Mouse (Mus musculus): Measurements from ENCODE around the gene Srsf3. TPM values are rescaled to one million over a fixed set of nuclear protein-coding genes. Genes with fewer than 3 reads are reported as not detected.

Gene Srsf3
- polyA plus RNA-seq, 1 experiment from 2014 or later, result 518 TPM

DNA sequence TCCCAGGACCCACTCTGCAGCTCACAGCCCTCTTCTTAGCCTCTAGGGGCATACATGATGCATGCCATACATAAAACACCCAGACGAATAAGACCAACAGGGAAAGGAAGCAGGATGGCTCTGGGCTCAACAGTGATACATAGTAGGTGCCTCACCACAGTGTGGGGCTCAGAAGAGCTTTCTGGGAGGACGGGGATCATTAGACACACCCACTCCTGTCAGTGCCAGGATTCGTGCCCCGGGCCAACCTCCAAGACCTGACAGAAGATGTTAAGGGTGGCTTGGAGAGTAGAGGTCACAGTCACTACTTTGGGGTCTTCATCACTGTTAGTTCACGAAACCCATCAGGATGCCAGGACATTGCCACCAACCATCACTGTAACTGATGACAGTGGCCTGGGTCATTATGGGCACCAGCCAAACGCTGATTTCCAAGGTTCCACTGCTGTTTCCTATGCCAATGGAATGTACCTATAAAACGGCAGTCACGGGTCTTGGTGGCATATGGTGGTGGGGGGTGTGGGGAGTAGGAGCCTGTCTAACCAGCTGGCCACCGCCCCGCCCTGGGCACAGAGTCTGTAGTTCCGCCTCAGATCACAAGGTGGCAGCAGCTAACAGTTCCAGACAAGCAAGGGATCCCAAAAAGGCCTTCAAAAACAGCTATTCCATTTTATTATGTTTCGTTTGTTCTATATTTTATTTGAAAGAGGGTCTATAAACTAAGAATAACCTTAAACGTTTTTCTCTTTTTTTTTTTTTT, 16.5 kb downstream of the Srsf3 start:
- no peak overlapping the region for H3K4me2 ChIP-seq
- no peaks in the 10 kb centered on the region for H3K9me3 ChIP-seq
- H3K4me3 ChIP-seq (replicated peaks), result no peak overlapping the region
- 0 out of 2 replicates have a peak overlapping the region, but pooled peaks have one; percentile 19 for H3K27ac ChIP-seq
- H3K9ac ChIP-seq, result no peak overlapping the region
- WGBS, result 17% methylated on average over 13 of the region's 13 CpGs
- ATAC-seq (ENCODE audit: insufficient read depth, low FRiP score, low read depth), result no peak
- peaks cover 15% of the 10 kb centered on the region for H3K4me1 ChIP-seq
- peaks cover 22% of the 10 kb centered on the region for H3K36me3 ChIP-seq
- H3K27me3 ChIP-seq (replicated peaks), result no peaks in the 10 kb centered on the region

DNA sequence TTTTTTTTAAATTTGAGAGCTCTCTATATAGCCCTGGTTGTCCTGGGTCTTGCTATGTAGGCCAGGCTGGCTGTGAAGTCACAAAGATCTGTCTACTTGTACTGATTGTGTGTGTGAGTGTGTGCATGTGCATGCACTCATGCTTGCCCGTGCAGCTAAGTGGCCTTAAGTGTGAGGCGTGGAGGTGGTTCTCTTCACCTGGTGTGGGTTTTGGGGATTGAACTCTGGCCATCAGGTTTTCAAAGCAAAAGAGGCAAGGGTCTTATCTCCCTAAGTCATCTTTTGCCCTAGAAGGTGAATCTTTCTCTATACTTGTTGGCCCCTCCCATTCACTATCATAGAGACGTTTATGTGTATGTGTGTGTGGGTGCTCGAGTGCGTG, 17.1 kb downstream of the Srsf3 start:
- Histone ChIP-seq H3K9me3 (no peaks in the 10 kb centered on the region), H3K4me2 (no peak overlapping the region), H3K4me1 (peaks cover 20% of the 10 kb centered on the region), H3K4me3 (replicated peaks) (no peak overlapping the region), H3K9ac (no peak overlapping the region), H3K36me3 (peaks cover 17% of the 10 kb centered on the region), H3K27ac (peak overlapping the region; percentile 8; the same call in 1 of the 2 replicates), H3K27me3 (replicated peaks) (no peaks in the 10 kb centered on the region)
- 68% methylated on average over 5 of the region's 5 CpGs for WGBS
- ATAC-seq (ENCODE audit: insufficient read depth, low FRiP score, low read depth), result no peak

DNA sequence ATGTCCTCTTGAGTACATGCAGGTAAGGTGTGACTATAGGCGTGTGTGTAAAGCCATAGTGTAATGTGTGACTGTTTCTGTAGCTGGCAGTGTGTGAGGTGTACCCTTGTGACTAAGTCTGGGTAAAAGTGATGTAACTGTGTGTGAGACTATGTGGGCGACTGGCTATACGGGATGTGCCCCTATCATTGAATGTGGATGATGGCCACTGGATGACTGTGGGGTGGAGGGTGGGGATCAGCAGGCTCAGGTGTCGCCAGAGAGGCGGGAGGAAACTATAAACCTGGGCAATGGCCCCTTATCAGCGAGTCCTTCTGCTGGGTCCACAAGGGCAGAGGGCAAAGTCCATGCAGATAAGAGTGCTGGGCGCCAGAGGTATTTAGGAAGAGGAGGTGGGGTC, 17.5 kb downstream of the Srsf3 start:
- Histone ChIP-seq H3K9me3 (no peaks in the 10 kb centered on the region), H3K4me2 (peak overlapping the region; percentile 38; the same call in 1 of the 2 replicates), H3K4me1 (peaks cover 20% of the 10 kb centered on the region), H3K36me3 (peaks cover 14% of the 10 kb centered on the region; the same call in 1 of the 2 replicates), H3K4me3 (replicated peaks) (no peak overlapping the region), H3K9ac (no peak overlapping the region), H3K27me3 (replicated peaks) (no peaks in the 10 kb centered on the region), H3K27ac (peak overlapping the region; percentile 8; the same call in 1 of the 2 replicates)
- peak; percentile 47 for ATAC-seq (ENCODE audit: insufficient read depth, low FRiP score, low read depth)
- 53% methylated on average over 7 of the region's 7 CpGs for WGBS

DNA sequence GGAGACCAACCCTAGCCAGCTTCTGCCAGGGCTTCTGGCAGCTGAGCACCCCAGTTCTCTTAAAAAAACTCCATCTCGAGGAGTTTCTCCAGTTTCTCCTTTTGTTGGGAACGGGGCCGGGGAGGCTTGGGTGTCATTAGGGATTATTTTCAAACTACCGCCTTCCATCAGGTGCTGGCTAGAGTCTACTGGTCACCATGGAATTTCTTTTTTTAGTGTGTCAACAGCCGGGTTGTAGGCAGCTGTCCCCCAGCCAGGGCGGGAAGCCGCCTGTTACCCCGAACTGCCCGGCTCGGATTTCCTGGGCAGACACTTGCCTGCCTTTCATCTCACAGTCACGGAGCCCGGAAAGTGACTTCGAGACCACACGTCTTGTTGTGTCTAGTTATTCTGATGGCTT, 18.4 kb downstream of the Srsf3 start:
- Histone ChIP-seq H3K4me2 (peak overlapping the region; percentile 38; the same call in 1 of the 2 replicates), H3K27ac (peak overlapping the region; percentile 58), H3K9me3 (no peaks in the 10 kb centered on the region), H3K9ac (no peak overlapping the region), H3K36me3 (peaks cover 11% of the 10 kb centered on the region; the same call in 1 of the 2 replicates), H3K27me3 (replicated peaks) (no peaks in the 10 kb centered on the region), H3K4me3 (replicated peaks) (0 out of 2 replicates have a peak overlapping the region, but pooled peaks have one; percentile 3), H3K4me1 (peaks cover 20% of the 10 kb centered on the region)
- WGBS, result 38% methylated on average over 14 of the region's 14 CpGs
- no peak for ATAC-seq (ENCODE audit: insufficient read depth, low FRiP score, low read depth)

DNA sequence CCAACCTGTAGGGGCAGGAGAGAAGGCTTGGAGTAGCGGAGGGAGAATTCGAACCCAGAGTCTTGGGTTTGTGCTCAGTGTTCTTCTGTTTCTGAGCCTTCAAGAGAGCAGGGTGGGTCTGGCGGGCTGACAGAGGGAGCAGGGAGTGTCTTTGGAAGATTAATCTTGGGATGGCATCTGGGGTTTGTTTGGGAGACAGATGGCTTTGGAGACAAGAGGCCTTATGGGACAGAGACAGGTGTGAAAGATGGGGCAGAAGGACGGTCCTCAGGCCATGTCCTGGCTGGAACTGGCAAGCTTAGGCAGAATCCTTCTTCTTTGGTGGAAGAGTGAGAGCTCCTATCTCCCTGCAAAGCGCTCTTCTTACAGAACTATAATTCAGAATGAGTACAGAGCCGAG, 20.6 kb downstream of the Srsf3 start:
- Histone ChIP-seq H3K4me3 (replicated peaks) (no peak overlapping the region), H3K9me3 (no peaks in the 10 kb centered on the region), H3K4me1 (peaks cover 30% of the 10 kb centered on the region), H3K27me3 (replicated peaks) (no peaks in the 10 kb centered on the region), H3K9ac (no peak overlapping the region), H3K4me2 (no peak overlapping the region), H3K27ac (no peak overlapping the region), H3K36me3 (no peaks in the 10 kb centered on the region)
- no peak for ATAC-seq (ENCODE audit: insufficient read depth, low FRiP score, low read depth)
- WGBS, result 81% methylated on average over 6 of the region's 6 CpGs

DNA sequence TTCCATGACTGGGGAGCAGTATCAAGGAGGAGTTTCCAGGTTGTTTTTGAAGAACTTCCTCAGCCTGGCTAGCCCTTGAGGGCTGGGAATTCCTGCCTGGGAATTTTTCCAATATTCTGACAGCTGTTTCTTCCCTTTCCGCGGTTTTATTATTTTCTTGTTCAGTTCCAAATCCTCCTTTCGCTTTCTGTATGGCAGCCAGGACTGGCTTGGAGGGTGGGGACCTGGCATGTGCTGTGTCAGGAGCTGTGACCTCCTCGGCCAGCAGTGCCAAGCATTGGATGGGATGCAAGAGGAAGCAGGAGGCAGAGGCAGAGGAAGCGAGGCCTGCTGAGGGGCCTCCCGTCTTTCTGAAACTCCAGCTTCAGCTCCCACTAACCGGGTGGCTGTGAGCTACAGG, 21.4 kb downstream of the Srsf3 start:
- Histone ChIP-seq H3K27me3 (replicated peaks) (no peaks in the 10 kb centered on the region), H3K36me3 (no peaks in the 10 kb centered on the region), H3K4me2 (0 out of 2 replicates have a peak overlapping the region, but pooled peaks have one; percentile 16), H3K4me1 (peaks cover 30% of the 10 kb centered on the region), H3K9me3 (no peaks in the 10 kb centered on the region), H3K9ac (no peak overlapping the region), H3K27ac (no peak overlapping the region; the same call in none of the 2 replicates), H3K4me3 (replicated peaks) (no peak overlapping the region)
- no peak; the same call in 1 of the 2 replicates for ATAC-seq (ENCODE audit: insufficient read depth, low FRiP score, low read depth)
- WGBS, result 37% methylated on average over 7 of the region's 7 CpGs

DNA sequence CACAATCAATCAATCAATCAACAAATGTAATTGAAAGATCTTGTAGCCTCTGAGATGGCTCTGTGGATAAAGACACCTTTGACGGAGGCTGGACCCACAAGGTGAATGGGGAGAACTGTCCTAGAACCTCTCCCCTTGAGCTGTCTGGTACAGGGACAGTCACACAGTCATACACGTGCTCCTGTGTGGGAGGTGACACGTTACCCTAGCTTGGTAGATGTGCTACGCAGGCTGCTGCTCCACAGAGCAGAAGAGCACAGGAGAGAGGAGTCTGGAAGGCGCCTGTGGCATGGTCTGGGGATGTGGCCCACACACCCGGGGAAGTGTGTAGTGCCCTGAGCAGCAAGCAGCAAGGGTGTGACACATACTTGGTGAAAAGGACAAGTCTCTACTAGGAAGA, 22.0 kb downstream of the Srsf3 start:
- no peaks in the 10 kb centered on the region for H3K27me3 ChIP-seq (replicated peaks)
- no peak overlapping the region for H3K4me3 ChIP-seq (replicated peaks)
- H3K4me1 ChIP-seq, result peaks cover 27% of the 10 kb centered on the region
- no peaks in the 10 kb centered on the region for H3K36me3 ChIP-seq
- no peak overlapping the region for H3K9ac ChIP-seq
- H3K27ac ChIP-seq, result no peak overlapping the region; the same call in 1 of the 2 replicates
- H3K4me2 ChIP-seq, result no peak overlapping the region
- WGBS, result 72% methylated on average over 6 of the region's 6 CpGs
- no peak for ATAC-seq (ENCODE audit: insufficient read depth, low FRiP score, low read depth)
- no peaks in the 10 kb centered on the region for H3K9me3 ChIP-seq

DNA sequence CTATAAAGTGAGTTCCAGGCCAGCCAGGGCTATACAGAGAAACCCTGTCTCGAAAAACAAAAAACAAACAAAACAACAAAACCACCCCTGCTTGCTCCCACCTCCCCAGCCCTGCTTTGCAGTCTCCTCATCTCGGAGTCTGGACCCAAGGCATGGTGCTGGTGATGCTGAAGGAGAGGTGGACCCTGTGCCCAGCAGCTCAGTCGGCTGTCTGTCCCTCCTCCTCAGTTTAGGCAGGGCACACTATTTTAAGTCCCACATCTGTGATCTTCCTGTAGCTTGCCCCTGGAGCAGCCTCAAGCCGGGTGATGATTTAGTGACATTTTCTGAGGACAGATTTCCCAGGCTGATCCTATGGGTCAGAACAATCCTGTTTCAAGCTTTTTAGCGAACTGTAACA, 23.2 kb downstream of the Srsf3 start:
- Histone ChIP-seq H3K9ac (no peak overlapping the region), H3K4me1 (peaks cover 24% of the 10 kb centered on the region), H3K9me3 (no peaks in the 10 kb centered on the region), H3K27ac (no peak overlapping the region), H3K36me3 (no peaks in the 10 kb centered on the region), H3K27me3 (replicated peaks) (no peaks in the 10 kb centered on the region), H3K4me2 (no peak overlapping the region), H3K4me3 (replicated peaks) (no peak overlapping the region)
- ATAC-seq (ENCODE audit: insufficient read depth, low FRiP score, low read depth), result no peak
- 64% methylated on average over 5 of the region's 5 CpGs for WGBS

DNA sequence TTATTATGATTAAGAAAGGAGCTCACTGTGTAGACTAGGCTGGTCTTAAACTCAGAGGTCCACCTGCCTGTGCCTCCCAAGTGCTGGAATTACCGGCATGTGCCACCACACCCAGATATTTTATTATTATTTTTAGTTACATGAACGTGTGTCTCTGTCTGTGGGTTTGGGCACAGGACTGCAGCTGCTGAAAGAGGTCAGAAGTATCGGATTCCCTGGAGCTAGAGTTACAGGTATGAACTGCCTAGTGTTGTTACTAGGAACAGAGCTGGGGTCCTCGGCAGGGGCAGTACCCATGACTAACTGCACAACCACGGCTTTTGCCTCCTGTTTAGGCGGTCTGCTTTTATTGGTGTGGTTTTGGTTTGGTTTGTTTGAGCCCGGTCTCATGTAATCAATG, 23.8 kb downstream of the Srsf3 start:
- no peaks in the 10 kb centered on the region for H3K36me3 ChIP-seq
- no peak overlapping the region for H3K4me2 ChIP-seq
- no peaks in the 10 kb centered on the region for H3K9me3 ChIP-seq
- 15% methylated on average over 7 of the region's 7 CpGs for WGBS
- H3K27me3 ChIP-seq (replicated peaks), result no peaks in the 10 kb centered on the region
- peaks cover 18% of the 10 kb centered on the region for H3K4me1 ChIP-seq
- no peak overlapping the region for H3K4me3 ChIP-seq (replicated peaks)
- ATAC-seq (ENCODE audit: insufficient read depth, low FRiP score, low read depth), result no peak
- H3K27ac ChIP-seq, result no peak overlapping the region
- no peak overlapping the region for H3K9ac ChIP-seq

DNA sequence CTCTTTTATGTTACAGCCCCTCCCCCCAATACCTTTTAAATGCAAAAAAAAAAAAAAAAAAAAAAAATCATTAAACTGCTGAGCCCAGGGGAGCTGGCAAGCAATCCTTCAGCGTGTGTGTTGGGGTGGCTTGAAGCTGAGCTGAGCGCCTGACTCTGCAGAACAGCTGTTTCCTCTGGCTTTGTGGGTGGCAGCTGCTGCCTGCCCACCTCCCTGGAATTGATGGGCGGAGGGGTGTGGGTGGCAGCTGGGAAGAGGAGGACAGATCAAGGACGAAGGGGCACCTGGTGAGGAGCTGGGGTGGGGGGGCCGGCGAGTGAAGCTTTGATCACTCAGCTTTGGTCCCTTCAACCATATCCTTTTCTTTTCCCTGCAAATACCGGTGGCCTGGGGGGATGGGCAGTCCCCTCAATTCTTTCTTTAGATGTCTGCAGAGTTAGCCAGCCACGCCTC, 24.3 kb downstream of the Srsf3 start:
- Histone ChIP-seq H3K4me2 (no peak overlapping the region), H3K4me3 (replicated peaks) (no peak overlapping the region), H3K27ac (no peak overlapping the region), H3K27me3 (replicated peaks) (no peaks in the 10 kb centered on the region), H3K9me3 (no peaks in the 10 kb centered on the region), H3K4me1 (peaks cover 19% of the 10 kb centered on the region), H3K9ac (no peak overlapping the region), H3K36me3 (no peaks in the 10 kb centered on the region)
- WGBS, result 13% methylated on average over 8 of the region's 8 CpGs
- no peak for ATAC-seq (ENCODE audit: insufficient read depth, low FRiP score, low read depth)

DNA sequence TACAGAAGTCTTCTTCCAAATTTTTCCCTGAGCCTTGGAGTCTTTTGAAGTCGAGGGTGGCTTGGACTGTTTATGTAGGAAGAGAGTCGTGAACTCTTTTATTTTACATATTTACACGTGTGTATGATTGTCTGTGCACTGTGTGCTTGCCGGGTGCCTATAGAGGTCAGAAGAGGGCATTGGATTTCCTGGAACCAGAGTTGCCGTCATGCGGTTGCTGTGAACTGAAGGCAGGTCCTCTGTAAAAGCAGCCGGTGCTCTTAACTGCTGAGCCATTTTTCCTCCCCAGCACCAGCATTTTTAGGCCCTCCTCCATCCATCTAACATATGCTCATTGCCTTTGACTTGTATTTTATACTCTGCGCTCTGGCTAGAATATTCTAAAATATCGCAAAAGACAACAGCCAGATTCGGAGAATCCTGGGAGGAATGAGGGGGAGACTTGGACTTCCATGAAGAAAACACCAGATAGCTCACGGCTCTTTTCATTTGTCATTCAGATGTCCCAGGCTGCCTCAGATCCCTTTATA, 25.0 kb downstream of the Srsf3 start:
- Histone ChIP-seq H3K4me1 (peaks cover 23% of the 10 kb centered on the region), H3K4me3 (replicated peaks) (no peak overlapping the region), H3K9ac (no peak overlapping the region), H3K9me3 (no peaks in the 10 kb centered on the region), H3K36me3 (no peaks in the 10 kb centered on the region), H3K27ac (no peak overlapping the region), H3K27me3 (replicated peaks) (no peaks in the 10 kb centered on the region), H3K4me2 (no peak overlapping the region)
- WGBS, result 68% methylated on average over 11 of the region's 11 CpGs
- ATAC-seq (ENCODE audit: insufficient read depth, low FRiP score, low read depth), result no peak

DNA sequence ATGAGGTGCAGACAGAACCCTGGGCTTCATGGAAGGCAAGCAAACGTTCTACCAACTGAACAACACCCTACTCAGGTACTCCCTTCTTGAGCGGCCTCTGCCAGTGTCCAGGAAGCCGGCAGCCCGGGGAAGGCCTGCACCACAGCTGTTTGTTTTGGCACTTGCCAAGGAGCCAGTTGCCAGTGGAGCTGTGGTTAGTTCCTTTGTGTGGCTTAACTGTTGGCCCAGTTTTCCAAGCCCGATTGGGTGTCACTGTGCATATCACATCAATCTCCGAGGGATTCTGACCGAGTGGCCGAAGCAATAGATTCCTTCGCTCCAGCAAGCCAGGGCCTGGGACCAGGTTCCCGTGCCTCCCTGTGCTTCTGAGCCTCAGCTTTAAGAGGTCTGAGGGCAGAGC, 25.5 kb downstream of the Srsf3 start:
- WGBS, result 71% methylated on average over 10 of the region's 10 CpGs
- H3K4me3 ChIP-seq (replicated peaks), result no peak overlapping the region
- H3K27ac ChIP-seq, result no peak overlapping the region
- H3K27me3 ChIP-seq (replicated peaks), result no peaks in the 10 kb centered on the region
- no peak overlapping the region for H3K4me2 ChIP-seq
- H3K9ac ChIP-seq, result no peak overlapping the region
- no peak for ATAC-seq (ENCODE audit: insufficient read depth, low FRiP score, low read depth)
- no peaks in the 10 kb centered on the region for H3K36me3 ChIP-seq
- H3K9me3 ChIP-seq, result no peaks in the 10 kb centered on the region
- peaks cover 26% of the 10 kb centered on the region for H3K4me1 ChIP-seq

Data from stomach, embryonic 15.5 days (tissue).